Mouse (Mus musculus) lung, adult 2 months (tissue): ENCODE results near the gene Vps52.

ENCODE experiments used
- CTCF ChIP-seq: fragments of 200-500 bp; IDR thresholded peaks from 2 replicates; pipeline ENCODE4 v1.5.1; 2011; ENCODE audit warnings: mild to moderate bottlenecking, low read length, control low read depth; ENCODE audit not compliant: insufficient read depth
- POLR2A ChIP-seq: fragments of 200-500 bp; IDR thresholded peaks from 2 replicates; pipeline ENCODE4 v1.6.1; 2011; ENCODE audit warnings: low read depth, mild to moderate bottlenecking, control low read depth, low read length, borderline replicate concordance; ENCODE audit errors: extremely low read depth

DNA sequence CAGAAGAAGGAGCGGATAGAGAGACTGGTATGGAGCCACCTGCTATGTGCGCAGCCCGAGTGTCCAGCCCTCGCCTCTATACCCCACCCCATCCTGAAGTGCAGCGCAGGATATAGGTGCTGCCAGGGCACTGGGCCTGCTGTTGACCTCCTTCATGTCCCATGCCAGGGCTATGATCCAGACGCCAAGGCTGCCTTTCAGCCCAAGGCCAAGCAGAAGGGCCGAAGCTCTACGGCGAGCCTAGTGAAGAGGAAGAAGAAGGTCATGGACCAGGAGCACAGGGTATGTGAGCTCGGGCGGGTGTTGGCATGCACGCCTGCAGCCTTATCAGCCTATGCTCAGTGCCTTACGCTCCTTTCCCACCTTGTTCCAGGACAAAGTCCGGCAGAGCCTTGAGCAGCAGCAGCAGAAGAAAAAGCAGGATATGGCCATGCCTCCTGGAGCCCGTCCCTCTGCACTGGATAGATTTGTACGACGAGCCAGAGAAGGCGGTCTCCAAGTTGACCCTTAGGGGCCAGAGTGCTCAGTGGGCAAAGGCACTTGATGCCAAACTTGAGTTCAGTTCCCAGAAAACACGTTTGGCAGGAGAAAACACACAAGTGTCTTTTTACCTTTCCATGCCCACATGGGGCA is 6.6 kb upstream of the Vps52 start:
- TF ChIP-seq POLR2A = no peak
- TF ChIP-seq CTCF = no peak
